Mouse (Mus musculus) bone marrow, adult 2 months (tissue): Measurements from ENCODE around the gene Otud6a.

ENCODE experiments used
- CTCF ChIP-seq: fragments of 200-500 bp; IDR thresholded peaks from 2 replicates; pipeline ENCODE4 v1.5.1; 2011; ENCODE audit warnings: low read length, control low read depth; ENCODE audit not compliant: control insufficient read depth, insufficient read depth
- POLR2A ChIP-seq: fragments of 200-500 bp; IDR thresholded peaks from 2 replicates; pipeline ENCODE4 v1.6.1; 2011; ENCODE audit warnings: low read depth, mild to moderate bottlenecking, control low read depth, low read length, borderline replicate concordance; ENCODE audit not compliant: control insufficient read depth

DNA sequence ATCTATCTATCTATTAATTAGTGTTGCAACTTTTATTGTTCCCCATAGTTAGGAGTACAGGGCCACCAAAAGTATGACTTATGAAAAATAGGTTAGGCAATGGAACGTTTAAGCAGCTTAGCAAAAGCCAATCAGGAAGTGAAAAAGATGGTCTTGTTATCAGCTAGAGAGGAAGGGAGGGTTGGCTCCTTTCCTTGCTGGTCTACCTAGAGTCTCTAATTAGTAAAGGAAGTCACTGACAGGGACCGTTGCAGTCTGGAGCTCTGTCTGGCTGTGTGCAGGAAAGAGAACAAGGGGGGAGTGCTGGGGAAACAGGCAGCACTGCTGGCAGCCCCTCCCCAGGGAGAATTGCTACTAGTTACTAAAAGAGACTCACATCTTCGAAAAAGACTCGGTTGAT lies 39.2 kb downstream of the Otud6a start:
- no peak for TF ChIP-seq CTCF
- TF ChIP-seq POLR2A, result no peak
